Mouse (Mus musculus) forelimb bud, embryonic 11.5 days (tissue): ENCODE measurements at regions not wholly inside any gene's neighbourhood (a gene's known extent, or its start where the extent isn't known, plus 50 kb on each side); places are given as distances from the start of the nearest gene placed in this dataset.
"Not testable (repeated sequence)": the region's sequence is repeated elsewhere in the genome, so short reads cannot be mapped to it uniquely, and the experiment has no call there.

ENCODE experiments used
- DNase-seq: peaks from one replicate; pipeline ENCODE4 v3.0.0-alpha.2; 2012; ENCODE audit warnings: low read depth, low spot score

- no peak for DNase-seq
Observed at GRCm38 (mm10) chr14:16074089-16074488, 175.0 kb upstream of the Ngly1 start.

- no peak for DNase-seq
Observed at GRCm38 (mm10) chr14:16079096-16079495, 170.0 kb upstream of the Ngly1 start.

GRCm38 (mm10) chr14:16087231-16087630 is 161.8 kb upstream of the Ngly1 start:
- not testable (repeated sequence) for DNase-seq

- no peak for DNase-seq
Observed at GRCm38 (mm10) chr14:16092391-16093132, 156.5 kb upstream of the Ngly1 start.

GRCm38 (mm10) chr14:16093133-16093505 is 156.0 kb upstream of the Ngly1 start:
- DNase-seq = no peak

GRCm38 (mm10) chr14:16109414-16109813 is 139.7 kb upstream of the Ngly1 start:
- DNase-seq = no peak

GRCm38 (mm10) chr14:16132672-16133071 is 116.4 kb upstream of the Ngly1 start:
- DNase-seq = no peak

- no peak for DNase-seq
Observed at GRCm38 (mm10) chr14:16133410-16133809, 115.7 kb upstream of the Ngly1 start.

- no peak for DNase-seq
Observed at GRCm38 (mm10) chr14:16136187-16136586, 112.9 kb upstream of the Ngly1 start.

GRCm38 (mm10) chr14:16144299-16144698 is 104.8 kb upstream of the Ngly1 start:
- DNase-seq = no peak

GRCm38 (mm10) chr14:16146811-16147210 is 102.3 kb upstream of the Ngly1 start:
- DNase-seq = no peak

- no peak for DNase-seq
Observed at GRCm38 (mm10) chr14:16151815-16152214, 97.3 kb upstream of the Ngly1 start.

GRCm38 (mm10) chr14:16152702-16153101 is 96.4 kb upstream of the Ngly1 start:
- DNase-seq = no peak

GRCm38 (mm10) chr14:16155106-16155505 is 94.0 kb upstream of the Ngly1 start:
- DNase-seq = no peak

GRCm38 (mm10) chr14:16170226-16170625 is 78.9 kb upstream of the Ngly1 start:
- no peak for DNase-seq

- no peak for DNase-seq
Observed at GRCm38 (mm10) chr14:16172261-16172660, 76.8 kb upstream of the Ngly1 start.

- DNase-seq = no peak
Observed at GRCm38 (mm10) chr14:16173292-16173691, 75.8 kb upstream of the Ngly1 start.

- no peak for DNase-seq
Observed at GRCm38 (mm10) chr14:16178227-16178626, 70.9 kb upstream of the Ngly1 start.

GRCm38 (mm10) chr14:16181822-16182221 is 67.3 kb upstream of the Ngly1 start:
- no peak for DNase-seq

GRCm38 (mm10) chr14:16185246-16185645 is 63.8 kb upstream of the Ngly1 start:
- DNase-seq = no peak
